In the genomic region with DNA sequence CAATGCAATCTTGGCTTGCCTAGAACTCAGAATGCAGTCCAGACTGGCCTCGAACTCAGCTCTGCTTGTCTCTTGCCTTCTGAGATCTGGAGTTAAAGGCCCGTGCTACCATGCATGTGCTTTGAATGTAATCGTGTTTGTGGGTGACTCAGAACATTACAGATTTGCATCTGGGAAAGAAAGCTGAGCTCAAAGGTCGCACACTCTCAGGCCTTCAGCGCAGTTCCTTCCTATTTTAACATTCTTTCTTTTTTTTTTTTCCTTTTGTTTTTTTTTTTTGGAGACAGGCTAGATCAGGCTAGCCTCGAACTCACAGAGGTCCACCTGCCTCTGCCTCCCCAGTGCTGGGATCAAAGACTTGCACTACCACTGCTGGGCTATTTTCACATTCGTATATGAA, we compare ENCODE assay signal across 21 mouse cellular contexts. TPM values are rescaled to one million over a fixed set of nuclear protein-coding genes. Genes with fewer than 3 reads are reported as not detected.
"Had no signal": no experiment of that assay in that cellular context is flagged by ENCODE, and none has a peak within 500 bp of the region (broad histone marks: within the 10 kb centered on the region; RNA-seq: fewer than 3 reads in every experiment).

No protein-coding gene starts in this region.

- H3K9ac ChIP-seq: liver, embryonic 15.5 days; stomach, embryonic 15.5 days had no signal

- H3K36me3 ChIP-seq: kidney, embryonic 15.5 days; limb, embryonic 13.5 days; liver, embryonic 15.5 days; lung, embryonic 15.5 days; midbrain, embryonic 10.5 days; midbrain, embryonic 13.5 days; neural tube, embryonic 13.5 days; stomach, embryonic 15.5 days had no signal

- H3K9me3 ChIP-seq: kidney, embryonic 15.5 days; limb, embryonic 10.5 days; limb, embryonic 13.5 days; liver, embryonic 12.5 days; liver, embryonic 15.5 days; lung, embryonic 15.5 days; midbrain, embryonic 13.5 days; neural tube, embryonic 13.5 days; stomach, embryonic 15.5 days had no signal

- DNase-seq: kidney, postnatal 10 days; kidney, postnatal 36 days; liver; lung, adult 18-20 months; lung, postnatal 10 days; lung, postnatal 36 days; retina, postnatal 1 day; right cerebral cortex, postnatal 25 days; spleen, adult 18-20 months; thymus, postnatal 25 days had no signal

- H3K27me3 ChIP-seq: kidney, embryonic 15.5 days; limb, embryonic 13.5 days; liver, embryonic 12.5 days; liver, embryonic 15.5 days; lung, embryonic 15.5 days; midbrain, embryonic 13.5 days; neural tube, embryonic 13.5 days; stomach, embryonic 15.5 days had no signal

RNA-seq across cellular contexts. Expression of a gene that starts 1.2 kb away (rescaled TPM):
- total RNA-seq: neutrophil, adult 5-6 weeks had no signal
